Mouse (Mus musculus) left cerebral cortex, postnatal 14 days (tissue): Measurements from ENCODE around the gene Bad. TPM values are rescaled to one million over a fixed set of nuclear protein-coding genes. Genes with fewer than 3 reads are reported as not detected.
A peak's percentile ranks its signal among the peaks of the same experiment; 100 is the strongest.

ENCODE experiments used
- DNase-seq, 2 experiments: peaks; one replicate each; pipeline ENCODE4 v3.0.0; 2021 to 2022; ENCODE audit warnings: low spot score in 2 of 2, mixed read lengths in 1 of 2
- intact Hi-C: fragments of 180-260 bp; cut with DNase I; formaldehyde crosslinking; loops from one replicate; pipeline ENCODE4 v1.15.1; 2025
- total RNA-seq, 2 experiments: library from RNA; stranded (reverse); gene quantifications; 2 replicates each; pipeline ENCODE4 v1.2.3; 2021

Gene Bad
- total RNA-seq, 2 experiments from 2014 or later = 35.2 to 36.0 TPM

- no peak for DNase-seq
- intact Hi-C loops = no loop called here
Observed at GRCm38 (mm10) chr19:6912205-6912970, 29.3 kb upstream of the Bad start.

GRCm38 (mm10) chr19:6913036-6913435 is 28.6 kb upstream of the Bad start:
- DNase-seq = no peak
- intact Hi-C loops = no loop called here

- intact Hi-C loops = no loop called here
- no peak for DNase-seq
Observed at GRCm38 (mm10) chr19:6913991-6914390, 27.7 kb upstream of the Bad start.

GRCm38 (mm10) chr19:6914540-6914939 is 27.1 kb upstream of the Bad start:
- no peak for DNase-seq
- intact Hi-C loops = no loop called here

- intact Hi-C loops = no loop called here
- no peak for DNase-seq
Observed at GRCm38 (mm10) chr19:6915276-6915675, 26.4 kb upstream of the Bad start.

GRCm38 (mm10) chr19:6916496-6916895 is 25.2 kb upstream of the Bad start:
- intact Hi-C loops = no loop called here

GRCm38 (mm10) chr19:6918321-6918720 is 23.3 kb upstream of the Bad start:
- intact Hi-C loops = no loop called here

More at GRCm38 (mm10) chr19:6916496-6916895, 25.2 kb upstream of the Bad start:
- no peak for DNase-seq

GRCm38 (mm10) chr19:6919431-6919830 is 22.2 kb upstream of the Bad start:
- intact Hi-C loops = no loop called here
- DNase-seq = no peak

More at GRCm38 (mm10) chr19:6918321-6918720, 23.3 kb upstream of the Bad start:
- no peak for DNase-seq

- no peak for DNase-seq
- intact Hi-C loops = loop anchor here (5.0 kb wide), 1 partner anchor 57 kb away; the partner anchor contains the start of gene Plcb3
Observed at GRCm38 (mm10) chr19:6919876-6920740, 21.6 kb upstream of the Bad start.

- intact Hi-C loops = loop anchor here (5.0 kb wide), 1 partner anchor 56 kb away; the partner anchor contains the start of gene Plcb3
- no peak for DNase-seq
Observed at GRCm38 (mm10) chr19:6920741-6921636, 20.7 kb upstream of the Bad start.

- DNase-seq = peak; percentile 100
- intact Hi-C loops = loop anchor here (5.0 kb wide), 1 partner anchor 55 kb away; the partner anchor contains the start of gene Plcb3
Observed at GRCm38 (mm10) chr19:6921647-6922567, 19.8 kb upstream of the Bad start, which contains the start of gene Esrra. Esrra (minus strand) TSS chr19:6921813.

GRCm38 (mm10) chr19:6922901-6923735 is 18.5 kb upstream of the Bad start:
- intact Hi-C loops = loop anchor here (5.0 kb wide), 1 partner anchor 54 kb away; the partner anchor contains the start of gene Plcb3
- no peak for DNase-seq

GRCm38 (mm10) chr19:6924461-6925306 is 17.0 kb upstream of the Bad start:
- DNase-seq = peak; percentile 89 to 92
- intact Hi-C loops = loop anchor here (5.0 kb wide), 1 partner anchor 53 kb away; the partner anchor contains the start of gene Plcb3

GRCm38 (mm10) chr19:6925307-6925573 is 16.4 kb upstream of the Bad start, which contains the start of gene Catsperz:
Catsperz (minus strand) TSS chr19:6925380.
- no peak for DNase-seq
- intact Hi-C loops = no loop called here

- no peak for DNase-seq
- intact Hi-C loops = no loop called here
Observed at GRCm38 (mm10) chr19:6925611-6926329, 15.9 kb upstream of the Bad start.
